Mouse (Mus musculus): ENCODE measurements around the gene Tpo. TPM values are rescaled to one million over a fixed set of nuclear protein-coding genes. Genes with fewer than 3 reads are reported as not detected.
A peak's percentile ranks its signal among the peaks of the same experiment; 100 is the strongest.

The Tpo gene
- polyA plus RNA-seq, 1 experiment, result 0.68 TPM

DNA sequence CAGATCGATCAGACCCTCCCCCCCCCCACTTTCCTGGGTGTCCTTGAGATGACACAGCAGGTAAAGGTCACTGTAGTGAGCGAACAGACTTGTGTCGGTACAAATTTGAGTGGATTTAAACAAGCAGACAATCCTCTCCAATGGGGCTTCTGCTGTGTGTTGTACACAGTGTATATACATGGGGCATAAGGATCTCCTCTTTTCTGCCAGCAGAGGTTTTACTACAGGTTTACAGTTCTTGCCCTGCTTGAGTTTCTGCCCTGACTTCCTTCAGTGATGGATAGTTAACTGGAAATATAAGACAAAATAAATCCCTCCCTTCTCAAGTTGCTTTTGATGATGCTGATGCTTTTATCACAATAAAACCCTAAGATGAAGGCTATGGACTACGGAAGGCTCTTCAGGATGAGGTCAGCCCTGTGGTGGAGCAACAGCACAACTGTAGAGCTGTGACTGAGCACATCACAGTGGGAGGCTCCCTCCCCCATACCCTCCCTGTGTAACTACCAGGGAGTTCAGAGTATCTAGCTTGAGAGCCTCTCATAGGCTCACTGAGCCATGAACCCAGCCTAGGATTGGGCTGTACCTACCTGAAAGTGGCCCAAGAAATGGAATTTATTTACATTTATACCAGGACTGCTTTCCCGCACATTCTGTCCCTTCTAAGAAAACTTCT, 29.4 kb upstream of the Tpo start:
- Histone ChIP-seq H3K36me3 (ENCODE audit: control insufficient read depth, insufficient read depth, low read length) (no peaks in the 10 kb centered on the region), H3K27me3 (ENCODE audit: control insufficient read depth, insufficient read depth, low read length) (no peaks in the 10 kb centered on the region), H3K4me1 (ENCODE audit: control insufficient read depth, insufficient read depth, low read length) (no peaks in the 10 kb centered on the region), H3K27ac (ENCODE audit: control insufficient read depth, insufficient read depth, low read depth, low read length) (no peak overlapping the region), H3K4me3 (ENCODE audit: control insufficient read depth, low read depth, low read length) (no peak overlapping the region)
- TF ChIP-seq POLR2A (IDR thresholded peaks at IDR 0.05; ENCODE audit: control insufficient read depth, low read depth, low read length), result no peak
- no peak for TF ChIP-seq CTCF (IDR thresholded peaks at IDR 0.05; ENCODE audit: control insufficient read depth, insufficient read depth, insufficient replicate concordance, low read depth, low read length)

- no peak for TF ChIP-seq CTCF (IDR thresholded peaks at IDR 0.05; ENCODE audit: control insufficient read depth, insufficient read depth, insufficient replicate concordance, low read depth, low read length)
- TF ChIP-seq POLR2A (IDR thresholded peaks at IDR 0.05; ENCODE audit: control insufficient read depth, low read depth, low read length), result no peak
- no peak overlapping the region for H3K4me3 ChIP-seq (ENCODE audit: control insufficient read depth, low read depth, low read length)
- H3K27me3 ChIP-seq (ENCODE audit: control insufficient read depth, insufficient read depth, low read length), result no peaks in the 10 kb centered on the region
- no peaks in the 10 kb centered on the region for H3K4me1 ChIP-seq (ENCODE audit: control insufficient read depth, insufficient read depth, low read length)
- H3K36me3 ChIP-seq (ENCODE audit: control insufficient read depth, insufficient read depth, low read length), result no peaks in the 10 kb centered on the region
- H3K27ac ChIP-seq (ENCODE audit: control insufficient read depth, insufficient read depth, low read depth, low read length), result no peak overlapping the region
These were observed 28.1 kb upstream of the Tpo start for GRCm38 (mm10) chr12:30160475-30160874.

DNA sequence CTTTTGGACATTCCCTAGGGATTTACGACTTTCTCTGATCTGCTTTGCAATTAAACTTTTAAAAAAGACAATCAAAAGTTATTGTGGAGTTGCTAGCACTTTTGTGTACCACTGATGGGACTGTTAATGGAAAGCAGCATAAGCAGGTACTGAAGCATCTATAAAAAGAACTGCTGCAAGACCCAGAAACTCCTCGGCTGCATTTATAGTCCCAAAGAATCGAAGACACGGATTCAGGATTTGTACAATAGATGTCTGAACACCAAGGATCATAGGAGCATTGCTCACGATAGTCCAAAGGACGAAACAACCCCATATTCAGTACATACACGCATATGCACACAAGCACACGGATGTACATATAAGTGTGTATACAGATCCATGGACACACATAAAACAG, 27.4 kb upstream of the Tpo start:
- H3K27me3 ChIP-seq (ENCODE audit: control insufficient read depth, insufficient read depth, low read length), result no peaks in the 10 kb centered on the region
- no peak for TF ChIP-seq CTCF (IDR thresholded peaks at IDR 0.05; ENCODE audit: control insufficient read depth, insufficient read depth, insufficient replicate concordance, low read depth, low read length)
- no peak for TF ChIP-seq POLR2A (IDR thresholded peaks at IDR 0.05; ENCODE audit: control insufficient read depth, low read depth, low read length)
- H3K4me3 ChIP-seq (ENCODE audit: control insufficient read depth, low read depth, low read length), result no peak overlapping the region
- no peaks in the 10 kb centered on the region for H3K36me3 ChIP-seq (ENCODE audit: control insufficient read depth, insufficient read depth, low read length)
- no peaks in the 10 kb centered on the region for H3K4me1 ChIP-seq (ENCODE audit: control insufficient read depth, insufficient read depth, low read length)
- H3K27ac ChIP-seq (ENCODE audit: control insufficient read depth, insufficient read depth, low read depth, low read length), result no peak overlapping the region

DNA sequence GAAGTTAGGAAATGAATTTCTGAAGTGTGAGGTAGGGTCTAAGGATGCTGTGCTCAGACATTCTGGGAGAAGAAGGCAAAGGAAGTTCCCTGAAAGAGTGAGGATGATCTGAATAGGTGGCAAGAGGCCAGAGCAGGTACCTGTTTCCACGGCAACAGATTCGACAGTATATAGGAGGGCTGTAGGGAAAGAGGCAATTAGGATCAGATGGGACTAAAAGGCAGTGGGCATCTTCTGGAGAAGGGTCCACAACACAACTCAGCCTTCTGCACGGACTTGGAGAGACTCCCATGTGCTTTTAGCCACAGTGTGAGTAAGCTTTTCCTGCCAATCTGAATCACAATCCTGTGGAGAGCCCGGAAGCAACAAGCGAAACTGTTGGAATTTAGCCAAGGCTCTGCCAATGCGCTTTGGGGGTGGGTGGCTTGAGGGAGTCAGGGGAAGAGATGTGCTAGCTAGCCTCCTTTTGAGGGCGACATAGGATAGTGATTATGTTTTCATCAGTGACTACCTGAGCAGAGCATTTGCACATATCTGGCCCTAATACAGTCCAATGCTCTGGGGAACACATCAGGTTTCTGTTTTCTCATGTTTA, 21.8 kb upstream of the Tpo start:
- no peaks in the 10 kb centered on the region for H3K4me1 ChIP-seq (ENCODE audit: control insufficient read depth, insufficient read depth, low read length)
- no peaks in the 10 kb centered on the region for H3K36me3 ChIP-seq (ENCODE audit: control insufficient read depth, insufficient read depth, low read length)
- no peaks in the 10 kb centered on the region for H3K27me3 ChIP-seq (ENCODE audit: control insufficient read depth, insufficient read depth, low read length)
- H3K4me3 ChIP-seq (ENCODE audit: control insufficient read depth, low read depth, low read length), result no peak overlapping the region
- no peak overlapping the region for H3K27ac ChIP-seq (ENCODE audit: control insufficient read depth, insufficient read depth, low read depth, low read length)
- TF ChIP-seq POLR2A (IDR thresholded peaks at IDR 0.05; ENCODE audit: control insufficient read depth, low read depth, low read length) (no peak), CTCF (IDR thresholded peaks at IDR 0.05; ENCODE audit: control insufficient read depth, insufficient read depth, insufficient replicate concordance, low read depth, low read length) (no peak)

DNA sequence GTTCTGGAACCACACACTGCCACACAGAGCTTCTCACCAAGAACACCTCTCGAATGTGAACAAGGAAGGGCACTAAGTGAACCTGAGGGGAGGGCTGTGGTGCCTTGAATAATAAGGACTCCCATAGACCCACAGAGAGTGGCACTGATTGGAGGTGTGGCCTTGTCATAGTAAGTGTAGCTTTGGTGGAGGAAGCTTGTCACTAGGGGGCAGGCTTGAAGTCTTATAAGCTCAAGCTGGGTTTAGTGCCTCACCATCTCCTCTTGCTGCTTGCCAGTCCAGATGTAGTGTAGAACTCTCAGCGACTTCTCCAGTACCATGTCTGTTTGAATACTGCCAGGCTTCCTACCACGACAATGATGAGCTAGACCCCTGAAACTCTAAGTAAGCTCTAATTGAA, 9.7 kb upstream of the Tpo start:
- H3K4me1 ChIP-seq (ENCODE audit: control insufficient read depth, insufficient read depth, low read length), result no peaks in the 10 kb centered on the region
- no peak overlapping the region for H3K27ac ChIP-seq (ENCODE audit: control insufficient read depth, insufficient read depth, low read depth, low read length)
- no peak for TF ChIP-seq CTCF (IDR thresholded peaks at IDR 0.05; ENCODE audit: control insufficient read depth, insufficient read depth, insufficient replicate concordance, low read depth, low read length)
- no peak for TF ChIP-seq POLR2A (IDR thresholded peaks at IDR 0.05; ENCODE audit: control insufficient read depth, low read depth, low read length)
- no peaks in the 10 kb centered on the region for H3K36me3 ChIP-seq (ENCODE audit: control insufficient read depth, insufficient read depth, low read length)
- H3K4me3 ChIP-seq (ENCODE audit: control insufficient read depth, low read depth, low read length), result no peak overlapping the region
- H3K27me3 ChIP-seq (ENCODE audit: control insufficient read depth, insufficient read depth, low read length), result no peaks in the 10 kb centered on the region

GRCm38 (mm10) chr12:30129411-30129716, 3.1 kb downstream of the Tpo start:
- H3K4me3 ChIP-seq (ENCODE audit: control insufficient read depth, low read depth, low read length), result no peak overlapping the region
- H3K27me3 ChIP-seq (ENCODE audit: control insufficient read depth, insufficient read depth, low read length), result no peaks in the 10 kb centered on the region
- TF ChIP-seq POLR2A (IDR thresholded peaks at IDR 0.05; ENCODE audit: control insufficient read depth, low read depth, low read length) (no peak), CTCF (IDR thresholded peaks at IDR 0.05; ENCODE audit: control insufficient read depth, insufficient read depth, insufficient replicate concordance, low read depth, low read length) (no peak)
- no peaks in the 10 kb centered on the region for H3K4me1 ChIP-seq (ENCODE audit: control insufficient read depth, insufficient read depth, low read length)
- H3K27ac ChIP-seq (ENCODE audit: control insufficient read depth, insufficient read depth, low read depth, low read length), result no peak overlapping the region
- no peaks in the 10 kb centered on the region for H3K36me3 ChIP-seq (ENCODE audit: control insufficient read depth, insufficient read depth, low read length)

- H3K27ac ChIP-seq (ENCODE audit: control insufficient read depth, insufficient read depth, low read depth, low read length), result no peak overlapping the region
- no peaks in the 10 kb centered on the region for H3K36me3 ChIP-seq (ENCODE audit: control insufficient read depth, insufficient read depth, low read length)
- no peaks in the 10 kb centered on the region for H3K4me1 ChIP-seq (ENCODE audit: control insufficient read depth, insufficient read depth, low read length)
- no peaks in the 10 kb centered on the region for H3K27me3 ChIP-seq (ENCODE audit: control insufficient read depth, insufficient read depth, low read length)
- no peak overlapping the region for H3K4me3 ChIP-seq (ENCODE audit: control insufficient read depth, low read depth, low read length)
- TF ChIP-seq CTCF (IDR thresholded peaks at IDR 0.05; ENCODE audit: control insufficient read depth, insufficient read depth, insufficient replicate concordance, low read depth, low read length) (peak; percentile 42; the same call in 1 of the 2 replicates), POLR2A (IDR thresholded peaks at IDR 0.05; ENCODE audit: control insufficient read depth, low read depth, low read length) (no peak)
These were observed 3.6 kb downstream of the Tpo start for GRCm38 (mm10) chr12:30128561-30129410.
